Mouse (Mus musculus): ENCODE measurements around the gene Nr4a1.

DNA sequence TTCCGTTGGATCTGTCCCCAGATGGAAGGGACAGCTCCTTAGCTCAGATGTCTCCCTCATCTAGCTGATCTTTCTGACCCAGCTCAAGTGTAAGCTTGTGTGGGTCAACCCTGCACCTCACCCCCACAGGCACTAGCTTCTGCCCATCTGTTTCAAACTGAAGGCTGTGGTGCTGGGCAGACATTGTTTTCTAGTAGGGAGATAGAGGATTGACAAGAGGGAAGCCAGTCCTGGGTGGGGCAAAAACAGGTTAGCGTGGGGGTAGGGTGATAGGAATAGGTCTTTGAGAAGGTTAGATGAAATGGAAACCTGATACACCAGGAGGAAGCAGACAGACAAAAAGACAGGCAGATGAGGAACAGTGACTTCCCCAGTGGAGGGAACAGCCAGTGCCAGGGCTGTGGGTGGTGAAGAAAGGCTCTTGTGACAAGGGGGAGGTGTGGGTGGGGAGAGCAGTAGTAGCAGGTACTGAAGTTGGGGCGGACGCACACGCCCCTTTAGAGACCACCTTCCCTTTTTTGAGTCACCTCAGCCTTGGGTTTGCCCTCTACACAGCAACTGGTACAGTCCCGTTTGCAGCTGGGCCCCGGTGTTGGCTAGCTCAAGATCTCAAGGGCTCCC is 1.9 kb downstream of the Nr4a1 start:
- no peak for TF ChIP-seq CTCF (conservative IDR thresholded peaks at IDR 0.05; ENCODE audit: insufficient read depth, insufficient read length, low read depth, low read length)
- TF ChIP-seq POLR2A (IDR thresholded peaks at IDR 0.05; ENCODE audit: low read depth, low read length), result no peak

Measured in kidney, adult 2 months (tissue).